Mouse (Mus musculus) forebrain, embryonic 16.5 days (tissue): Measurements from ENCODE around the gene Fmn2. TPM values are rescaled to one million over a fixed set of nuclear protein-coding genes. Genes with fewer than 3 reads are reported as not detected.

Experiments used
- ATAC-seq: fragments of 200-750 bp; cut with Nextera tagmentation; 2 replicates; pipeline ENCODE4 v1.8.0; 2017; ENCODE audit warnings: mild to moderate bottlenecking, moderate library complexity
- H3K27ac ChIP-seq: fragments of 300-500 bp; sonication (generic); 2 replicates; pipeline ENCODE4 v1.5.1; 2014; ENCODE audit warnings: low read length, control low read depth
- H3K27me3 ChIP-seq: fragments of 300-500 bp; sonication (generic); replicated peaks from 2 replicates; pipeline ENCODE4 v1.6.1; 2014; ENCODE audit warnings: low read length; ENCODE audit not compliant: control insufficient read depth, insufficient read depth
- H3K36me3 ChIP-seq: fragments of 300-500 bp; sonication (generic); 2 replicates; pipeline ENCODE4 v1.6.1; 2014; ENCODE audit not compliant: control insufficient read depth, insufficient read depth
- H3K4me1 ChIP-seq: fragments of 300-500 bp; sonication (generic); replicated peaks from 2 replicates; pipeline ENCODE4 v1.6.1; 2014; ENCODE audit warnings: low read length; ENCODE audit not compliant: control insufficient read depth, insufficient read depth
- H3K4me2 ChIP-seq: fragments of 300-500 bp; sonication (generic); 2 replicates; pipeline ENCODE4 v1.6.1; 2014; ENCODE audit warnings: mild to moderate bottlenecking, low read length, control low read depth
- H3K4me3 ChIP-seq: fragments of 300-500 bp; sonication (generic); replicated peaks from 2 replicates; pipeline ENCODE4 v1.5.1; 2014; ENCODE audit warnings: mild to moderate bottlenecking, low read length, control low read depth
- H3K9ac ChIP-seq: fragments of 300-500 bp; sonication (generic); replicated peaks from 2 replicates; pipeline ENCODE4 v1.6.1; 2014; ENCODE audit warnings: low read depth, low read length, control low read depth
- H3K9me3 ChIP-seq: fragments of 300-500 bp; sonication (generic); 2 replicates; pipeline ENCODE4 v1.6.1; 2016; ENCODE audit warnings: low read length; ENCODE audit not compliant: control insufficient read depth
- WGBS: fragments of 180-500 bp; shearing (Covaris S2); extraction: QIAGEN DNeasy Blood & Tissue Kit; methylation state at CpG from one replicate; pipeline ENCODE4 v1.1.7; 2014; 5-methylcytosine and 5-hydroxymethylcytosine counted together
- polyA plus RNA-seq: library from polyadenylated mRNA; unstranded; fragments of >200 nt; fragmentation: Nextera tagmentation; extraction: Ambion mirVana; gene quantifications from 2 replicates; pipeline ENCODE4 v1.2.1, GENCODE M21; 2015

Fmn2 gene
- polyA plus RNA-seq, 1 experiment from 2014 or later, result 6.9 TPM

GRCm38 (mm10) chr1:174548291-174548690 lies 46.7 kb downstream of the Fmn2 start:
- 0 out of 2 replicates have a peak, but pooled peaks have one; percentile 18 for ATAC-seq
- no peak overlapping the region for H3K4me2 ChIP-seq
- no peak overlapping the region for H3K4me3 ChIP-seq
- no peak overlapping the region for H3K9ac ChIP-seq
- no peaks in the 10 kb centered on the region for H3K27me3 ChIP-seq
- no peak overlapping the region for H3K27ac ChIP-seq
- no peaks in the 10 kb centered on the region for H3K4me1 ChIP-seq
- 83% methylated on average over 5 of the region's 5 CpGs for WGBS
- H3K9me3 ChIP-seq, result no peaks in the 10 kb centered on the region
- H3K36me3 ChIP-seq, result no peaks in the 10 kb centered on the region

- Histone ChIP-seq H3K4me2 (no peak overlapping the region), H3K4me1 (no peaks in the 10 kb centered on the region), H3K36me3 (no peaks in the 10 kb centered on the region), H3K27me3 (no peaks in the 10 kb centered on the region), H3K27ac (no peak overlapping the region), H3K9ac (no peak overlapping the region), H3K9me3 (no peaks in the 10 kb centered on the region), H3K4me3 (no peak overlapping the region)
- 11% methylated on average over 2 of the region's 2 CpGs for WGBS
- ATAC-seq, result peak; percentile 69
Measured at GRCm38 (mm10) chr1:174553272-174554007, 51.8 kb downstream of the Fmn2 start.

GRCm38 (mm10) chr1:174555412-174555811 lies 53.8 kb downstream of the Fmn2 start:
- Histone ChIP-seq H3K4me3 (no peak overlapping the region), H3K27me3 (no peaks in the 10 kb centered on the region), H3K4me2 (no peak overlapping the region), H3K27ac (no peak overlapping the region), H3K36me3 (no peaks in the 10 kb centered on the region), H3K9ac (no peak overlapping the region), H3K9me3 (no peaks in the 10 kb centered on the region), H3K4me1 (no peaks in the 10 kb centered on the region)
- WGBS, result 61% methylated on average over 3 of the region's 3 CpGs
- no peak for ATAC-seq

DNA sequence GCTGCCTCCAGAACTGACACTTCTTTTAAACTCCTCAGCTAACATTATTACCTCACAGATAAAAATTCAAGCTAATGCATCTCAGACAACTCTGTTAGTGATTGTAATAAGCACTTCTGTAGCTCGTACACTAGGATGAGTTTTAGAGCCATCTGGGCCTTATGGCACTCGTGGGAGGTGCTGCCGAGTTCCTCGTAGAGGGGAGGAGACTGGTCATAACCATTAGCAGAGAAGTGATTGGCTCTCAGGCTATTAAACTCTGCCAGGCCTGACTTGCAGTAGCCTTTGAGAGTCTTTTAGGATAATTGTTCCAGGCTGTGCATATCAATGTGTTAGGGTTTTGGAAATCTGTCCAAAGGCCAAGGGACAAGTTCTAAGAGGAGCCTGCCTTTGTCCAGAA lies 55.6 kb downstream of the Fmn2 start:
- Histone ChIP-seq H3K4me3 (no peak overlapping the region), H3K9me3 (no peaks in the 10 kb centered on the region), H3K27ac (no peak overlapping the region), H3K36me3 (no peaks in the 10 kb centered on the region), H3K27me3 (no peaks in the 10 kb centered on the region), H3K4me2 (no peak overlapping the region), H3K9ac (no peak overlapping the region), H3K4me1 (no peaks in the 10 kb centered on the region)
- WGBS, result 75% methylated on average over 4 of the region's 4 CpGs
- no peak for ATAC-seq

DNA sequence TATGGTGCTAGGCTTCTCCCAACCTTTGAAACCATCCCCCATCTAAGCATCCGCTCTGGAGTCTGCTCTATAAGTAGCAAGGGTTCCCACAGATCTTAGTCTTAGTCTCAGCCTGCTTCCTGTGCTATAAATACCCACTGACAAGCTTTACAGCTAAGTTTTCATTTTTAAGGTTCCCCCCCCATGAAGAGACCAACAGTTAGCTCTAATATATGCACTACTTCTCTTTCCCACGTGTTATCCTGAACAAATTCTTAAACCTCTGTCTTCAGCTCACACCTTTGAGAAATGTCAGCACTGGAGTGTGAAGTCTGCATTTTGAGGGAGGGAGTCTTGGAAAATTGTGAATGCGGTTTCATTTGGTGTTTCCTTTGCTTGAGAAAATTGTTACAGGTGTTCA lies 56.2 kb downstream of the Fmn2 start:
- H3K9ac ChIP-seq, result no peak overlapping the region
- H3K27me3 ChIP-seq, result no peaks in the 10 kb centered on the region
- no peak overlapping the region for H3K4me3 ChIP-seq
- no peaks in the 10 kb centered on the region for H3K36me3 ChIP-seq
- ATAC-seq, result no peak
- no peak overlapping the region for H3K4me2 ChIP-seq
- H3K4me1 ChIP-seq, result no peaks in the 10 kb centered on the region
- H3K27ac ChIP-seq, result no peak overlapping the region
- 84% methylated on average over 3 of the region's 3 CpGs for WGBS
- no peaks in the 10 kb centered on the region for H3K9me3 ChIP-seq

DNA sequence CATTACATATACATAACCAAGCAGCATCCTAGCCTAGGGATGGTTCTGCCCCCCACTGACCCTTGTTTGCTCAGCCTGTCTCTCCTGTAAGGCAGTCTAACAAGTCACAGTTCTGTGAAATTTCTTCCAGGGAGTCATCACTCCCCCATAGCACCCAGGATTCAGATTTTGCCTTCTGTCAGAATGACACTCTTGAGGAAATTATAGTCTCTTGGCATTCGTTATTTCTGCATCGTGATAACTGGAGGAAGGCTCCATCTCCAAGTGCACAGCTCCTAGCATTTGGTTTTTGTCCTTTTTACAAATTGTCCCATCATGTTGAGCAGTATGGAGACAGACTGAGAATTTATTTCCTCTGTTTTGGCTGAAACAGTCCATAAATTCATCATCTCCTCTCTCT lies 56.9 kb downstream of the Fmn2 start:
- no peaks in the 10 kb centered on the region for H3K9me3 ChIP-seq
- no peak overlapping the region for H3K27ac ChIP-seq
- no peaks in the 10 kb centered on the region for H3K4me1 ChIP-seq
- no peak for ATAC-seq
- 91% methylated on average over 2 of the region's 2 CpGs for WGBS
- H3K9ac ChIP-seq, result no peak overlapping the region
- no peak overlapping the region for H3K4me3 ChIP-seq
- H3K27me3 ChIP-seq, result no peaks in the 10 kb centered on the region
- no peak overlapping the region for H3K4me2 ChIP-seq
- H3K36me3 ChIP-seq, result no peaks in the 10 kb centered on the region

GRCm38 (mm10) chr1:174564561-174564960 lies 62.9 kb downstream of the Fmn2 start:
- Histone ChIP-seq H3K4me3 (no peak overlapping the region), H3K36me3 (no peaks in the 10 kb centered on the region), H3K4me1 (no peaks in the 10 kb centered on the region), H3K9ac (no peak overlapping the region), H3K4me2 (no peak overlapping the region), H3K9me3 (no peaks in the 10 kb centered on the region), H3K27me3 (no peaks in the 10 kb centered on the region), H3K27ac (no peak overlapping the region)
- ATAC-seq, result no peak
- 85% methylated on average over 6 of the region's 6 CpGs for WGBS

GRCm38 (mm10) chr1:174568609-174569008 lies 67.0 kb downstream of the Fmn2 start:
- H3K36me3 ChIP-seq, result no peaks in the 10 kb centered on the region
- no peak overlapping the region for H3K4me3 ChIP-seq
- no peaks in the 10 kb centered on the region for H3K27me3 ChIP-seq
- 94% methylated on average over 3 of the region's 3 CpGs for WGBS
- H3K27ac ChIP-seq, result no peak overlapping the region
- H3K4me2 ChIP-seq, result no peak overlapping the region
- H3K4me1 ChIP-seq, result no peaks in the 10 kb centered on the region
- no peaks in the 10 kb centered on the region for H3K9me3 ChIP-seq
- no peak overlapping the region for H3K9ac ChIP-seq
- ATAC-seq, result no peak

DNA sequence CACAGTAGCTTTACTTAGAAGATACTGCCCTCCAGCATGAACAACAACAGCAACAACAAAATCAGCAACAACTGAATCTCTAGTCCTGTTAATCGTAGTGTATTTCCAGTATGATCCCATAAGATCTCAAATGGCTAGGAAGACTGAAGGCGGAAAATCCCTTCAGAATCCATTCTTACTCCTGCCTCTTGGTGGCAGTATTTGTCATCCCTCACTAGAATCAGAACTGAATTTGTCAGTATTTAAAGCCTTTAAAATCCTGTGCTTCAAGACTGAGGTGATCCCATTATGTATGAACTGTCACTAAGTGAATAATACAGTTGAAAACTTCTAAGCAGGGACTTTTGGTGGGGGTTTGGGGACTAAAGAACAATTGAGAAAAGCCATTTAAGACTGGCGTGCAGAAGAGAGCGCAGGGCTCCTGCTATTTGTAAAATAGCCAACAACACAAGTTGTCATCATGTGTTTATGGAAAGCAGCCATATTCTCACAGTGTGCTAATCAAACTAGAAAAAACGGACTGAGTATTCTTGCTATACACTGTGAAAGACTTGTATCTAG lies 90.9 kb downstream of the Fmn2 start:
- Histone ChIP-seq H3K4me2 (no peak overlapping the region), H3K9me3 (no peaks in the 10 kb centered on the region), H3K27me3 (no peaks in the 10 kb centered on the region), H3K4me3 (no peak overlapping the region), H3K9ac (no peak overlapping the region), H3K4me1 (no peaks in the 10 kb centered on the region), H3K36me3 (no peaks in the 10 kb centered on the region), H3K27ac (no peak overlapping the region)
- ATAC-seq, result 0 out of 2 replicates have a peak, but pooled peaks have one; percentile 43
- 69% methylated on average over 5 of the region's 5 CpGs for whole genome bisulfite sequencing
